Comparison of ENCODE assay signal across 8 mouse cellular contexts in genomic region chr10:120130621-120131020, GRCm38 (mm10). TPM values are rescaled to one million over a fixed set of nuclear protein-coding genes. Genes with fewer than 3 reads are reported as not detected.
DNase-seq lines count a peak whose midpoint lies in the region; ATAC-seq lines count a peak whose summit lies in the region.

No protein-coding gene starts in this region.

- intact Hi-C loops in left cerebral cortex, postnatal 10 days (cut with DNase I): no loop called here

- peak; percentile 68 for ATAC-seq in granulocyte monocyte progenitor cell, adult 5-6 weeks (replicated peaks; ENCODE audit: poor library complexity, severe bottlenecking)
- no peak for ATAC-seq in activated CD4-positive, CD25-positive, alpha-beta regulatory T cell, adult 4 months

- DNase-seq in heart, adult 18-20 months: peak; percentile 13 to 47
- DNase-seq in heart, adult 11 months: no peak
- peak; percentile 63 to 65 for DNase-seq in B cell, adult 2 months
- peak; percentile 54 for DNase-seq in adrenal gland, postnatal 14 days
- peak; percentile 51 to 59 for DNase-seq in left cerebral cortex, postnatal 10 days (ENCODE audit: extremely low spot score in 1 of 2, low spot score in 2 of 2)
- DNase-seq in retina, embryonic 14.5 days (ENCODE audit: low spot score): peak; percentile 68

RNA-seq across cellular contexts. Expression of gene Helb, which starts 17.8 kb away (rescaled TPM):
- total RNA-seq in heart, adult 18-20 months (2021): 1 to 10 TPM; 6.6 to 8.5 TPM
- 9.6 and 14.2 TPM in 2 replicates for total RNA-seq in adrenal gland, postnatal 14 days (2021)
- 29.5 and 32.7 TPM in 2 replicates for total RNA-seq in granulocyte monocyte progenitor cell, adult 5-6 weeks (2014; fragmentation: Nextera tagmentation)
- total RNA-seq in granulocyte monocyte progenitor cell, adult 5-6 weeks (2017): 35.3 and 39.7 TPM in 2 replicates
- 1 to 10 TPM; 2.6 to 3.7 TPM for total RNA-seq in left cerebral cortex, postnatal 10 days (2021)
- polyA plus RNA-seq in activated CD4-positive, CD25-positive, alpha-beta regulatory T cell, adult 4 months (2017; shearing (Covaris generic)): 1 to 10 TPM; 9.3 to 9.4 TPM
